Mouse (Mus musculus): ENCODE results near the gene Mark3.

DNA sequence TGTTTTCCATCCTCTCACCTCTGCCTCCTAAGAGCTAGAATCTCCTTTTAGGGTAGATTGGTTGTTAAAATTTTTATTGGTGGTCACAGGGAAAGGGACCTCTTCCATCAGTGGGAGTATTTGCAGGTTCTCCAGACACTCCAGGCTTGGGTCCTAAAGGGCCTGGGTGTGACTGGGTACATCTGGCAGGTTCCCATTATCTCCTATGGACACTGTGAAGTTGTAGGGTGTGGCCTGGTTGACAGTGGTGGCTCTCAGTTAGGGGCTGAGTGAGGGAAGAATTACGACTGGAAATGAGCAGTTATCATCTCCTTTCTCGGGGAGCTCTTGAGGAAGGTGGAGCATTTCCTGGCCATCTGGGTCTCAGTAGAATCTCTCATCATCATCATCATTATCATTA, 15.7 kb upstream of the Mark3 start:
- TF ChIP-seq CTCF (conservative IDR thresholded peaks at IDR 0.05; ENCODE audit: insufficient read depth, insufficient read length, low read depth, low read length) (no peak), POLR2A (IDR thresholded peaks at IDR 0.05; ENCODE audit: low read depth, low read length) (no peak)
